Mouse (Mus musculus) adrenal gland, adult 18-20 months (tissue): ENCODE data around the gene Rad54l2. TPM values are rescaled to one million over a fixed set of nuclear protein-coding genes. Genes with fewer than 3 reads are reported as not detected.
A peak's percentile ranks its signal among the peaks of the same experiment; 100 is the strongest.

Source experiments
- DNase-seq, 2 experiments: peaks; one replicate each; pipeline ENCODE4 v3.0.0; 2021 to 2022; ENCODE audit warnings: low spot score in 2 of 2
- long read RNA-seq, 2 experiments: library from polyadenylated mRNA; stranded (forward); transcript quantifications; one replicate each; pipeline ENCODE4 v2.0.0; 2021
- total RNA-seq, 2 experiments: library from RNA; stranded (reverse); gene quantifications; 1 replicate in 1 of 2; 2 replicates in 1 of 2; pipeline ENCODE4 v1.2.3; 2021

The Rad54l2 gene
- total RNA-seq: 10 to 100 TPM; 15.1 to 24.2 TPM
- long read RNA-seq, experiment 1: 0 reads
- long read RNA-seq, experiment 2, partial matches to known transcripts: 0 of 3 reads
- long read RNA-seq, experiment 2, other reads (novel, unspliced or antisense): 3 of 3 reads

DNA sequence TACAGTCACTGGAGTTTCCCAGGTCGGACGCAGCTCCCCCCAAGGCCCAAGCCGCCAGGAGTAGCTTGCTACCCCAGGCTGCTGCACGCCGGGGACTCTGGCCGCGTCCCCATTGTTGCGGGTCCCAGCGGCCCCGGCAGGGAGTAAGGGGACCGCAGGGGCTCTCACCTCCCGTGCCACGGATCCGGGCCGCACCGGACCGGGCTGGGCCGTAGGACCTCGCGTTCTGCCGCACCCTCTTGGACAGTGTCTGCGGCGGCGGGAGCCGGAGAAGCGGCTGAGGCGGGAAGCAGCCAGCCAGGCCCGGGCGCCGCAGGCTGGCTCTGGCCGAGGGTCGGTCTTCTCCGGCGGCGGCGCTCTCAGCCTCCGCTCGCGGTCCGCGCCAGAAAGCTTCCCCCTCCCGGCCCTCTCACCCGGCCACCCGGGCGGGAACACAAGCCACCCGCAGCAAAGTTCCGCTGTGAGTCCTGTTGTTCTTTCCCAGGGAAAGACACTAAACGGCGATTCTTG, at the start of gene Rad54l2:
Rad54l2 (minus strand) TSS at position 383 of the 510 bp plus-strand sequence.
- DNase-seq: peak; percentile 88 to 89

DNA sequence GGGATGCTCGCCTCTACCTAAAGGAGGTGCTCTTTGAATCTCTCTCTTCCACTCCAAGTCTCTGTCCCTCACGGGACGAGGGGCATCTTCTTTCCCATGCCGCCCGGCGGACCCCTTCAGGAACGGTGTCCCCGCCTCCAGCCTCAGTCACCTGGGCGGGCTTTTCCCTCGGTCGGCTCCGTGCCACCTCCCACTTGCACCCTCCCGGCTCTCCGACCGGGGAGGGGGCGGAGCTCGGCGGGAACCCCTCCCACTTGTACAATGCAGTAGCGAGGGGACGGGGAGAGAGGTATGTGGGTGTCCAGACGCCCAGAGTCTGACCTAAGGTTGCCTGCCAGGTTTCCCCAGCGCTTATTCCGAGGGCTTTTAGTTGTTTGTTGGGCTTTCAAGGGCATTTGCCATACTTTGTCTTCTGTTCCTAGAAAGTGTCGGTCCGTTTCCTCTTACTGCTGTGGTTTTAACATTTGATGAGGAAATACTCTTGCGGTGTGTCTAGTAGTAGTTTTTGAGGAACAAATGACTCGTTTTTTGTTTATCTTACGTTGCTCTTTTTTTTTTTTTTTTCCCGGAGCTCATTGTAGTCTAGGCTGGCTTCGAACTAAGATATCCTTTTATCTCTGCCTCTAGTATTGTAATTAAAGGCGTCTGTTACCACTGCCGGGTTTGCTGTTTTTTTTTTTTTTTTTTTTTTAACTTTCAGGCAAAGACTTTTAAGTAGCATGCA, 33.5 kb upstream of the Rad54l2 start:
- DNase-seq: peak; percentile 83 to 87

DNA sequence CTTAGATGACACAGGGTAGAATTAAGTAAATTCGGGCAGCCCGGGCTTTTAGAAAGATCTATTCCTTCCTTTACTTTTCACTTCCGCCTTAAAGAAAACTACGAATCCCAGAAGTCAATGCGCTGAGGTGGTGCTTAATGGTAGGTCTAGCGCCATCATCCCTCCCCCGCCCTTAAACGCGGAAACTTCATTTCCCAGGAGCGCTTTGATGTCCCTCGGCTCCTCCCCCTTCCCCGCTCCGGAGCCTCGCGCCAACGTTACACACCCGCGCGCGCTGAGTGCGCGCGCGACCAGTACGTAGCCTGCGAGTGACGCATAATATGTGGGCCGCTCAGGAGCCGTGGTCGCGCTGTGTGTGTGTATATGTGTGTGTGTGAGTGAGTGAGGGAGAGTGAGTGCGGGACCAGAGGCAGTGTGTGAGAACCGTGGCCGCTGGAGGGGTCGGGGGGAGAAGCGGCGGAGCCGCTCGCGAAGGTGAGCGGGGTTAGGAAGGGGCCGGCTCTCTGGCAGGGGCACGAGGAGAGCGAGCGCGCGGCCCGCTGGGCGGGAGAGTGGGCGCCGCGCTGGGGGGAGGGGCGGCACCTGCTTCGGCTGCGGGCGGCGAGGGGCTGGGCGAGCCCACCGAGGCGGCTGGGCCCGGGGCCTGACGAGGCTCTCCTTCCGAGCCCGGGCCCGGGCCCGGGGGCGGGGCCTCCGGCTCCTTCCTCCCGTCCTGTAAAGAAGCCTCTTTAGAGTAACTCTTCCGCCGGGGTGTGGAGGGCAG, 32.8 kb upstream of the Rad54l2 start, which contains the start of gene Dcaf1:
Dcaf1 (plus strand) TSS at position 257 of the 763 bp plus-strand sequence.
- peak; percentile 73 to 75 for DNase-seq

DNA sequence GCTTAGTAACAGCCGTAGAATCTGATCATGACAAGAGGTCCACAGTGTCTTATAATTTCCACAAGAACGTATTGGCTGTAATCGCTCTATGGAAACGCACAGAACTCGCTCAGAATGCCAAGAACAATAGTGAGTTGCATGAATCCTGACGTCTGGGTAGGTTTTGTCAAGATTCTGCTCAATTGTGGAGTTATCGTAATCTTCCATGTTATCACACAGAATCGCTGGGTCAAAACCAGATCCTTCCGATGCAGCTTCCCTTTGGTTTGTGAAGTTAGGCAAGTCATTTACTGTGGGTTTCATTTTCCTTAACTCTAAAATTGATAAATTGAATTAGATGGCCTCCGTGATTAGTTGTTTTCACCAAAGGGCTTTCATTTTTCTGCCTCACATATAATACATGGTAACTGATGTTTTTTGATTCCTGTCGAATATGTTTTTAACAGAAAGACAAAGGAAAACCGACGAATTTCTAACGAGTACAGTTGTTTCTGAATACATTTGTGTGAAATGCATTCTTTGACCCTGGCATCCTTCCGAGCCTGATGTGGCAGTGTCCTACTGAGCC, 32.1 kb upstream of the Rad54l2 start:
- no peak for DNase-seq

DNA sequence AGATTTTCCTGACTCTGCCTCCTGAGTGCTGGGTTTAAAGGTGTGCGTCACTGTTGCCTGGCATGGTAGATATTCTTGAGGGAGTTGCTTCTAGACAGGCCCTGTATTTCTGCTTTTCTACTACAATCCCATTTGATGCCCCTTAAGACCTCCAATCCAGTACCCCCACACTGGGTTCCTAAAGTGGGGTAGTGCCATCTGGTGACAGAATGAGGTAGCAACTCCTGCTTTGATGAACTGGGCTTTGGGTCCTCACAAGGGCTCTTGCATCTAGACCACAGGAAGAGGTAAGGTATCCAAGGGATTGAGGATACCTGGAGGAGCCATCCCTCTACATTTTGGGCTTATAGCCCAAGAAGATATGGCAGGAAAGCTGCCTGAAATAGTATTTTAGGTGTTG, 30.2 kb upstream of the Rad54l2 start:
- peak in 1 of 2 experiments; percentile 9 for DNase-seq

DNA sequence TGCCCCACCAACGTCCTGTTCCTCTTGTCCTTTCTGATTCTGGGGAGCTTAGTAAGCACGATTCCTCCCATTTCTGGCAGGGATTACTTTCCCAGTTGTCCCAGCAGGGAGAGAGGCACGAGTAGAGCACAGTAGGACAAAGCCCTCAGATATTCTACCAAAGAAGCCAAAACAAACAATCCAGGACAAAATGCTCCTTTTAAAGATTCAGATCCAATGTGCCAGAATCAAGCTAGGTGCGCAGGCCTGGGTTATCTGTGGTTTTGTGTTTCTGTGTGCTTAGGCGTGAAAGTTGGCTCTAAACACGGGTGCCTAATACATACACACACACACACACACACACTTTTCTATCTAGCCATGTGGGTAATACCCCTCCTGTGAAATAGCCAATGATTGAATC, 29.2 kb upstream of the Rad54l2 start:
- DNase-seq: no peak

DNA sequence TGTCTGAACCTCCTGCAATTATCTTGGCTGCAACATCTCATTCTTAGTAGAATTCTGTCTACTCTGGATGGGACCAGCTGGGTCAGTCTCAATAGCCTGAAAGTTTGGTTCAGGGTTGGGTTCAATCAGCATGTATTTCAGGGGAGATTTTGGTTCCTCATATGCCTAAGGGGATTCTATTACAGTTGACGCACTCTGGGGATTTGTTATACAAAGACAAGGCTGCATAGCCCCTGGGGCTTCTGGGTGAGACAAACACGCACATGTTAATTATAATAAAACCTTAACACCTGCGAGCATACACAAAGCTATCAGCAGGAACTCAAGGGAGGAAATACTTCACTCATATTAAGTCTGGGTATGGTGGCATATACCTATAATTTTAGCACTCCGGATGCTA, 17.5 kb upstream of the Rad54l2 start:
- no peak for DNase-seq

DNA sequence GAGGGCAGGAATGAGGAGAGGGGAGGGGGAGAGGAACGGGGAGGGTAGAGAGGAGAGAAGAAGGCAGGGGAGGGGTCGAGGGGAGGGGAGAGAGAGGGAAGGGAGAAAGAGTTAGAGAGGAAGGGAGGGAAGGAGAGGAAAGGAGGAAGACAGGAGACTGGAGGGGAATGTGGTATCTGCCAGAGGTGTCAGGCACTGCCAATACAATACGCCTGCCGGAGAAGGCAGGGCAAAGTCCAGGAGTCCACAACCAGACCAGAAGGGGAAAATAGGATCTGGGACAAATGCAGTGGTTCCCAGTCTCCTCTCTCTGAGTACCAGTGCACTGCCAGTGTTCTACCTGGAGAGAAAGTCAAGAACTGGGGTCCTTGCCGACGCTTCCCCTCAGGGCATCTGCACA, 1.8 kb upstream of the Rad54l2 start:
- DNase-seq: no peak

DNA sequence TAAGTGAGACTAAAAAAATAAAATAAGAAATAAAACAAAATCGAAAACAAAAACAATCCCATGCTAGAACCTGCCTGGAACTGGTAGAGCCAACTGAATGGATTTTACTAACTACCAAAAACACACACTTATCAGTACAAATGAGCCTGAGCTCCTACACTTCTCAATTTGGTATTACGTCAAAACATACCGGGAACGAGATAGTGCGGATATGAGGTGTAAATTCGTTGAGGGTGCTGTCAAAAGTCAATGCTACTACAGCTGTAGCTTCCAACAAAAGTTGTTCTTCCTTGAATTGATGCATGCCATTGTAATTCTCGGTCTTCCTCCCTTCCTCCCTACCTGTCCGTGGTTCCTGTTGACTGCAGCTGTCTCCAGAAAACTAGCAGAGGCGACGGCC, 369 bp upstream of the Rad54l2 start:
- DNase-seq: no peak

DNA sequence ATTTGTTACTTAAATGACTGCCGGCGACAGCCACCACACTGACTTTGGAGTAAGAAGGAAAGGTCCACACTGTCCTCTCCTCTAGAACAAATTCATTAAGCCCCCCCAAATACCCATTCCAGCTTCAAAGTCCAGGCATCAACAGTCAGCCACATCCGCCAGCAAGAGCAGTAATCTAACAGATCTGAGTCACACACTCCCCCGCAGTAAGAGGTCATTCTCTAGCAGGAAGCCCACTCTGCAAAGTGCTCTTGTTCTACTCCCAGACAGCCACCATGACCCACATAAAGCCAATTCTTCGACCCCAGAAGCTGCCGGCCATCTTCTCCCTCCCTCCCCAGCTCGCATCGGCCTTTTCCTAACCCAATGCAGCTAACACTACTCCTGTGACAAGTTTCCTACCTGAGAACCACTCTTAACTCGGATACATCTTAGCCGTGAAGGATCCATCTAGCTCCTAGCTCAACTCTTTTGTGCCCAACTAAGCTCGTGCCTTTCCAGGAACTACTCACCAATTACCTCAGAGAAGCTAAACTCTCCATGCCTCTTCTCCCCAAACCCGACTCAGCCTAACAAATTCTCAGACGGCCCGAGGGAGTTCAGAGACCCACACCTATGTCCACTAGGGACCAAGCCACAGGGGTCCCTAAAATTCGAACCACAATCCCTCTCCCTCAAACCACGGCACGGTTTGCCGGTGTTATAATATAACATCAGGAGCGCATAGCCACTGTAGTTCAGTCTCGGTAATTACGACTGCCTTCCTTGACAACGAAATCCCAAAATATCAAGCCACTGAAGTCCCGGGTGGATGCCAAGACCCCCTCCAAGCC, 799 bp downstream of the Rad54l2 start:
- DNase-seq: peak in 1 of 2 experiments; percentile 22

DNA sequence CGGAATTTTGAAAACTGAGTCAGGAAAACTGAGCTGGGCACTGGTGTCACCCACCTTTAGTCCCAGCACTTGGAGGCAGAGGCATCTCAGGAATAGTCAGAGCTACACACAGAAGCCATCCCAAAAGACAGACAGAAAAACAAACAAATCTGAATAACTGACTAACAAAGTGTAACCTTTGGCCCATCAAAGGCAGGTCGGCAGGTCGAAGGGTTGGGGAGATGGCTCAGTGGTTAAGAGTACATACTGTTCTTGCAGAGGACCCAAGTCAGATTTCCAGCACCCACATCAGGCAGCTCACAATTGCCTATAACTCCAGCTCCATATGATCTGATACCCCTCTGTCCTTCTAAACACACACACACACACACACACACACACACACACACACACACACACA, 3.8 kb downstream of the Rad54l2 start:
- DNase-seq: no peak

DNA sequence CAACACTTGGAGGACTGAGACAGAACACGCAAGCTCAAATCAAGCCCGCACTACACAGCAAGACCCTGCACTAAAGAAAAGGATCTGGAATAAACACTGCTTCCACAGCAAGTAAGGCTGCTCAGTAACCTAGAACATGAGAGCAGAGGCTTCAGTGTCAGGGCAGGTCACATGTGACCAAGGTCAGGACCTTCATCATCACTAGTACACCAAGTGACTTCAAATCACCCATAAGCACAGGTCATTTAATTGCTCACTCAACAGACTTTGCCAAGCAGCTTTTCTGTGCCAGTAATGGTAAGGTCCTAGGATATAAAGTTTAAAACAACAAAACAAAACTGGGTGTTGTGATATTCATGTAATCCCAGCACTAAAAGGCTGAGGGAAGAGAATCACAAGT, 5.4 kb downstream of the Rad54l2 start:
- no peak for DNase-seq

DNA sequence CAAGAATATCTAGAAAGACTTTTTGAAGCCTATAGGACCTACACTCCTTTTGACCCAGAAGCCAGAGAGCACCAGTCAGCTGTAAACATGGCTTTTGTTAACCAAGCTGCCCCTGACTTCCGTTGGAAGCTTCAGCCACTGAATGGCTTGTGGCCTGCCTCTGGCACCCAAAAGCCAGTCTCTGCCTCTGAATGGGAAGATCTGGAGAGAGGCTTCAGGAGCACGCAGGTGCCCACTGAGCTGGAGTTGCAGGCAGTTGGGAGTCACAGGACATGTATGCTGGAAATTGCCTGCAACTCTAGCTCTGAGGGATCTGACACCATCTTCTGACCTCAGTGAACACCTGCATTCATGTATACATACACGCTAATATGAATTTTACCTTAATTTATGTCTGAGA, 8.9 kb downstream of the Rad54l2 start:
- DNase-seq: no peak

DNA sequence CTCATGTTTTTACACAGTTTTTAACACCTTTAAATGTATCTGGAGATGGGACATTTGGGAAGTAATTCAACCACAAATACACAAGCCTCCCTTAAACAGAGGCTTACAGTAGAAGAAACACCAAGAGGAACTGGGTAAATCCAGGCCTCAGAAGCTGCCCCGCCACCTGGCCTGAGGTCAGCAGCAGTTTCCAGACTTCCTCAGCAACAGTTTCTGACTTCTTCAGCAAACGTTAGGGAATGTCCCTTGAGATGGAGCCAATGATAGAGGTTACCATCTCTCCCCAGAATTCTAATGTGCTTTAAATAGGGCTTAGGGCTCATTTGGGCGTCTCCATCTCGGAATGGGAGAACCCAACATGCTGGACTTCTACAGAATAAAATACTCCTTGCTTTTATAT, 10.7 kb downstream of the Rad54l2 start:
- DNase-seq: no peak

DNA sequence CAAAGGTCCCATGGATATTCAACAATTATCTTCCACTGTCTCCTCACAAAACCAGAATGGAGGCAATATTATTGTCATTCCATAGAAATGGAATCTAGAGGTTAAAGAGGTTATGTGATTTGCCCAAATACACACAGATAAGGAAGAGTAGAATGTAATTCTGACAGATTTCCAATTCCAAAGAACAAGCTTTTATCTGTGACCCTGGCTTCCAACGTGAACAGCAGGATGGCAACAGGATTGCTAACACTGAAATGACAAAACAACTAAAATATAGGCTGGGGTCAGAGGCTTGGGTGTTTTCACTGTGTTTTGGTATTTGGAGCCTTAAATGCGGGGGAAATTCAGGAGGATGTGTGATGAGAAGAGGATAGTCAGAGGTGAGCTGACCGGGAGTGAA, 11.6 kb downstream of the Rad54l2 start:
- DNase-seq: no peak

DNA sequence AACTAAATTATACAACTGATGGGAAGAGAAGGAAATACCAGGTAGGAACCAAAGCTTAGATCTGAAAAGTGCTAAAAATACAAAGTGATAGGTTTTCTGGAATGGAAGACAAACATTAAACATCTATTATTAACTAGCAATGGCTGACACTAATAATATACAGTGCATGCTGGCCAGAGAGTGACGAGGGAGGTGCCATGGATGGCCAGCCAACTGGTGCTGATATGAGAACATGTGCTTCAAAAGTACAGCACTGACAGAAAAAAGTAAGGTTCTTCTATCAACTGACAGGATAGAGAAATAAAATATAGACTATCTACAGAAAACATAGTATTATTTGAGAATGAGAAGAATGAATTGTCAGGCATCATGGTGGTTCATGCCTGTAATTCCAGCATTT, 12.9 kb downstream of the Rad54l2 start:
- no peak for DNase-seq

DNA sequence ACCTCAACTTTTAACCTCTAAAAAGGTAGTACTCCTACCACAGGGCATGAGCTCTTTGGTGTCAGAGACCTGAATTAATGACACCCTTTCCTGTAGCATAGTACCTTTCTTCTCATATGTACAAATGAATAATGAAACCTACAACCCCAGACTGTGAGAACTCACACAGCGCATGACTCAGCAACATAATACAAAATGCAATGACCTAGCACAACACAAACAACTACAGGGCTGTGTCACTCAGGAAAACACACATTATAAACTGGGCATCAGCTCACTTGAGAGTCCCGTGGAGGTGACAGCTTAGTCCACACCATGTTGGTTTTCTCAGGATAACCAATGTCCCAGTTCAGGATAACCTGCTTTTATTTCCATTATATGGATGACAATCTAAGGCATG, 17.2 kb downstream of the Rad54l2 start:
- DNase-seq: no peak

DNA sequence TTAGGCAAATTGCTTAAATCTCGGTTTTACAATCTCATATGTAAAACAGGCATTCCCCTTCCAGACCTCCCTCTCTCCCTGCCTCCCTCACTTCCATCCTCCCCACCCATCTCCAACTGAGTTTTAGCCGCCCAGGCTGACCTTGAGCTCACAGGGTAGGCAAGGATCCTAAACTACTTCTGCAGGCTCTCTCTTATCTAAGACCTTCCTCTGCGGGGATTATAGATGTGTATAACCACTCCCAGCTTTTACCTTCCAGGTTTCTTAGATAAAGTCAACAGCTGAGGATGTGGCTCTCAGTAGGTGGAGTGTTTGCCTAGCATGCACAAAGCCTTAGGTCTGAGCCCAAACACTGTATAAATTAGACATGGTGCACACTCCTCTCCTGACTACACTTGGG, 18.8 kb downstream of the Rad54l2 start:
- DNase-seq: no peak

DNA sequence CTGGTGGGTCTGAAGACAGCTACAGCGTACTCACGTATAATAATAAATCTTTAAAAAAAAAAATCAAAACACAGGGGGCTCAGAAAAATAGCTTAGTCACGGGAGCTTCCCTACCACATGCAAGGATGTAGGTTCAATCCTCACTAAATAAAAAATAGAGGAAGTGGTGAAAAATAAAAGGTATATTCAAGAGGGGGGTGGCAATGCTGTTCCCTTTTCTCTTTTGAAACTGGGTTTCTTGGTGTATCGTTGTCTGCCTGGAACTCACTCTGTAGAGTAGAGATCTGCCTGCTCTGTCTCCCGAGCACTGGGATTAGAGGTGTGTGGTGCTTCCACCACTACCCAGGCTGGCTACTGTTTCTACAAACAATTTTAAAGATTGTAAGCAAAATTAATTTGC, 19.2 kb downstream of the Rad54l2 start:
- no peak for DNase-seq

DNA sequence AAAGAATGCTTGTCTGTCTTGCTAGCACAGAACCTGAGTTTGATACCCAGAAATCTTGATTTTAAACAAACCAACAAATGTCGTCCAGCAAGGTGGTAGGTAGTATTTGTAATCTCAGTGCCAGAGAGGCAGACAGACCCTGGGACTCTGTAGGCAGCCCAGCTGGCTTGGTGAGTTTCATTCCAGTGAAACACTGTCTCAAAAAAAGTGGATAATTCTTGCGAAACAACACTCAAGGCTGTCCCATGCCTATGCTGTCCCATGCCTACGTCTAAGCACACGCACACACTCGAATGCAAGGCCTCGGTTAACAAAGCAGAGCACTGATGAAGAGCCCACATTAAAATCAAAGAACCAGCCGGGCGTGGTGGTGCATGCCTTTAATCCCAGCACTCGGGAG, 32.6 kb downstream of the Rad54l2 start:
- DNase-seq: no peak

DNA sequence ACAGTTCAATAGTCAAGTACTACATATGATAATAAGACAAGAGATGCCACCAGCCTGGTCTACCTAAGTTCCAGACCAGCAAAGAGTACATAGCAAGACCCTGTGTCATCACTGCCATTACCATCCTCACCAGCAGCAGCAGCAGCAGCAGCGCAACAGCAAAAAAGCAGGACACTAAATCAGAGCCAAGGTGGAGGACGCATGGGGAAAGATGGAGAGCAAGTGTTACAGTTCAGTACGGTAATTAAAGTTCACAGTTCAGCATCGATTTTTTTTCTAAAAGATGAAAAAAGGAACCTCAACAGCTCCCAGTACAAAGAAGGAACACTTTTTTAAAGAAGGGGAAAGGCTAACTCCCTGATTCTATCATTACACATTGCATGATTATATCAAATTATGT, 33.2 kb downstream of the Rad54l2 start:
- no peak for DNase-seq
